Mouse (Mus musculus): Measurements from ENCODE around the gene Zfp219. TPM values are rescaled to one million over a fixed set of nuclear protein-coding genes. Genes with fewer than 3 reads are reported as not detected.
"Not testable (repeated sequence)": the region's sequence is repeated elsewhere in the genome, so short reads cannot be mapped to it uniquely, and the experiment has no call there.

Gene Zfp219
- 10 to 100 TPM in 1 of 2 experiments, 1 to 10 TPM in 1; 9.7 to 12.4 TPM for total RNA-seq (2021)
- long read RNA-seq, experiment 1, partial matches to known transcripts, result 0 of 3 reads
- long read RNA-seq, experiment 1, other reads (novel, unspliced or antisense), result 3 of 3 reads
- long read RNA-seq, experiment 2, partial matches to known transcripts, result 2 of 13 reads
- long read RNA-seq, experiment 2, other reads (novel, unspliced or antisense), result 7 of 13 reads

DNA sequence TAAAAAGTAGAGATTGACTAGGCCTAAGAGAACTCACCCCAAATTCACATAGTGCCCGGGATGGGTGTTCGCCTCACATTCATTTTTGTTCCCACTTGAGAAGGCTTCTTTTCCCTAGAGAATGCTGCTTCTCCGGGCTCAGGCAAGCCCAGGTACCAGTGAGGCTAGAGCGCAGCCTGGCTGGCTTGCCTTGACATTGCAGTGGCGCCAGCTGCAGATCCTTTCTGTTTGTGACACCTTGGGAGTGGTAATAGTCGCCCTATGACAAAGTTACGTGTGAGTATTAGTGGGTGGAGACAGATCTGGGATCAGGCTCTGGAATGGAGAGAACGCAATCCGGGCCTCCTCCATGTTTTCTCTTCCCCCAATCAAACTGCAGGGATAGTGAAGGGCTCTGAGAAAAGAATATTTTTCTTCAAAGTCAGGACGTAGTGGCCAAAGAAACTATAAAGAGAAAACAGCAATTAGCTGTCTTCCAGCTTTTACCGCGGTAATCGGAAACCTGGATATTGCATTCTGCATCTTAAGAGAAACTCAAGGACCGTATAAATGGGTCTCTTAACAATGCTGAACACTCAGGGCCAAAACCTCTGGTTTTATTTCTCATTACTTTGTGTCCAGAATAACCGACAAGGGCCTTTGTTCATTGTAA lies at the start of gene Zfp219:
Gene Zfp219, minus strand, starts transcription at position 248 of the 652 bp plus-strand sequence.
- DNase-seq, result peak; percentile 51 to 66
- intact Hi-C loops (cut with DNase I), result no loop called here

DNA sequence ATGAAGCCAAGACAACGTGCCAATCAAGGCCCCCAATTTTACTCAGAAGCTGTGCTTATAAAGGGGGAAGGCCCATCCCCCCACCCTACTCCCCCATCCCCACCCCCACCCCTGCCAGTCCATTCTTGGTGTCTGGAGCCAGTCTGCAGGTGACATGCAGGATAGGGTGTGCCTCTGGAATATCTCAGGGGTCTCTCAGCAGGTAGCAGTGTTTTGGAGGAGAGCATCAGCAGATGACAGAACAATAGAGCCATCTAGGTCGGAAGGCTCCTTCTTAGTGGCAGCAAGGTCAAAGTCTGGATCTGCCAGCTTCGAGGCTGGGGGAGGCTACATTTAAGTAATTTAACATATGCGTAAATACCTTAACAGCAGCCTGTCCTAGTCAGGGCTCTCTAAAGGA lies 45.6 kb upstream of the Zfp219 start:
- intact Hi-C loops (cut with DNase I), result no loop called here
- DNase-seq, result no peak

DNA sequence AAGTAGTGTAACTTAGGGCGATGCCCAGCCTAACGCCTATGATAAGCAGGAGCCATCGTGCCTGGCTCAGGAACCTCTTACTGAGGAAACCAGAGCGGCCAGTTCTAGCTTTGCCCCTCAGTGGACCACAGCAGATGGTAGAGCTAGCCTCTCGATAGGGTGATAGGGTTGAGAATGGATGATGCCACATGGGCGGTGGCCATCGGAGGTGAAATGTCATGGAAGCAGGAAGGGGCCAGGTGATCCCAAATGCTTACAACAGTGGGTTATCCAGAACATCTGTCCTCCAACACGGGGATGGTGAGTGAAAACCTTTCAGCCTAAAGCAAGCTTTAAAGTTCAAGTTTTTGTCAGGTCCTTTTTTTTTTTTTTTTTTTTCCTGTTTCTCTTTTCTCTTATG lies 41.3 kb upstream of the Zfp219 start:
- intact Hi-C loops (cut with DNase I), result no loop called here
- no peak for DNase-seq

DNA sequence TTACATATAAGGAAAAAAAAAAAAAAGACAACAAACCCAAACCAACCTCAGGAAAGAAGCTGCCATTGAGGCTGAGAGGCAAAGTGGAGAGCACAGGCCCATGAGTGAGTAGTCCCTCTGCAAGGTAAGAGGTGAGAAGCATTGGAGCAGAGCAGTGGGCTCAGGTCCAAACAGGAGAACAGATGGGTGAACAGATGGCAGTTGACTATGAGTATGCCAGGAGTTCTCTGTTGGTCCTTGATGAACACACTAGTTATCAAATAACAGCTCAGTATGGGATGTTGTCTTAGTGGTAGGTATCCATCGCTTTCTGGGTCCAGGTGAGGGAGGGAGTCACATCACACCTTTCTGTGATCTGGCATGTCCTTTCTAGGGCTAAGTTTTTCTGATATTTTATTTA lies 40.3 kb upstream of the Zfp219 start:
- intact Hi-C loops (cut with DNase I), result no loop called here

DNA sequence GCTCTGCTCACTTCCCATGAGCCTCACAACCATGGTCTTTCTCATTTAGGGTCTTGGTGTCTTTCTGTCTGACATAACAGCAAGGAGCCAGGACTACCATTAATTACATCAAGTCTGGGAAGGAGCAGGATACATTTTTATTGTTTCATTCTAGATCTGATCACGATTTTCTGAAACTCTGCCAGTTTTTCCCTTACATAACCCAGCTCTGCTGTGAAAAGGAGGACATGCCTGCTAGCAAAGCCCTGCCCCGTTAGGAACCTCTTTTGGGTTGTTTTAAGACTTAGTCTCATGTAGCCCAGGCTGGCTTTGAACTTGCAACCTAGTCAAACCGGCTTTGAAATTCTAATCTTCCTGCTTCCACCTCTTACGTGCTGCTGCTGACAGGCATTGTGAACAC lies 39.4 kb upstream of the Zfp219 start:
- intact Hi-C loops (cut with DNase I), result no loop called here
- no peak for DNase-seq

More for the DNA sequence above, 40.3 kb upstream of the Zfp219 start:
- DNase-seq, result no peak

DNA sequence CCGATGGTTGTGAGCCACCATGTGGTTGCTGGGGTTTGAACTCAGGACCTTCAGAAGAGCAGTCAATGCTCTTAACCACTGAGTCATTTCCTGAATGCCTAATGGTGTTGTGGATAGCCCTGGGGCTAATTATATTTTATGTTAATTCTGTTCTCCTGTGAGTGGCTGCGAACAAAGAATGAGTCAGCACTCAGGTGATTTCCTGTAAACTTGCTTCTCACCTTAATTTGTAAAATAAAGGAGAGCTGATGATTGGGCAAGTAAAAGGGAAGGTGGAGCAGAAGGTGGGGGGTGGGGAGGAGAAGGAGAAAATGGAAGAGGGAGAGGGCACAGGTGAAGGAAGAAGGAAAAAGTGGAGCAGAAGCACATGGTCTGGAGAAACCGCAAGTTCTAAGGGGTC lies 32.2 kb upstream of the Zfp219 start:
- intact Hi-C loops (cut with DNase I); DNase-seq: not testable (repeated sequence)

DNA sequence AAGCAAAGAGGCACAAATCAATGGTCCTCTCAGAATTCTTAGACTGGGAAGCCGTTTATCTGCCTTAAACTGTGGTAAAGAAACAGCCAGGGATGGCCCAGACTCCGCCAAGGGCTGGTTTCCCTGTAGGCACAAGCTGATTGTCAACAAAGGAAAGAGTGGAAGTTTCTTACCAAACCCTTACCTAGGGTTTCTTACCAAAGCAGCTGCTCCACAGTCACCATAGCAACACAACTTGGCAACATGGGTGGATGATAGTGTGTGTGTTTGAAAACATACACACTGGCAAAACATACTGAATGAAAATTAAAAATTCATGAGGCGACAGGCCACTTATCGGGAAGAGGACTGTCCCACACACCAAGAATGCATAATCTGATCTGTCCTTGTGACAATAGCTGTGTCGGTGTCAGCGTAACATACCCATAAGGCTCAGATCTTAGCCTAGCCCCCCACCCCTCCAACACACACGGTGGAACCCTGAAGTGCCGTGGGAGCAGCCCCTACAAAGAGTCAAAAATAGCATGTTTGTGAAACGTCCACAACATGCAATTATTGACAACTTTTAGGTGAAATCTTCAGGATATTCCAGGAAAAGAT lies 25.5 kb upstream of the Zfp219 start:
- no peak for DNase-seq
- intact Hi-C loops (cut with DNase I), result no loop called here

DNA sequence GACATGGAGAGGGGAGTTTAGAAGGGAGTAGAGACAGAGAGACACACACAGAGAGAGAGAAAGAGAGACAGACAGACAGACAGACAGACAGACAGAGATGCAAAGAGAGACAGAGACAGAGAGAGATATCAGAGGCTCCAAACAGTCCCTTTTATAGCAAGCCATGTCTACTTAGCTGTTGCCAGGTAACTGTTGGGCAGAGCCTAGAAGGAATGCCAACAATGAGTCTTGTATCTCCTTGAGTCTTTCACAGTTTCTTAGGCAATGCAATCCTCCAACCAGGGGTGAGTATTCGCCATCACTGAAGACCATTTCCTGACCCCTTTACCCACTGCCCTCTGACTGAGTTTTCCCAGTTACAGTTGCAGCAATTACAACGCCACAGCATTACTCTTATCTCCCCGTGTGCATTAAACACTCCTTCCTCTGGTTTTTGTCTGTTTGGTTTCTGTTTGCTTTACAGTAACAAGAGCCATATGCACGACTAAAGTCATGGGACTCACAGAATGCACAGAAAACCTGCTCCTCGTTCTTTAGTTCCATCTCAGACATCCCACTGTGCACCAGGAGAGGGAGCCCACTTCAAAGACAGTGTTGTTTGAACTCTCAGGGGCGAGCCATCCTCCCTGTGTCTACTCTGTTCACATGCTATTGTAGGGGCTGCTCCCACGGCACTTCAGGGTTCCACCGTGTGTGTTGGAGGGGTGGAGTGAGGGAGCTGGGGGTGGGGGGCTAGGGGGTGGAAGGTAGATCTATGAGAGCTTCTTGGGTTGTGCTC lies 24.6 kb upstream of the Zfp219 start:
- DNase-seq, result no peak
- intact Hi-C loops (cut with DNase I), result no loop called here

DNA sequence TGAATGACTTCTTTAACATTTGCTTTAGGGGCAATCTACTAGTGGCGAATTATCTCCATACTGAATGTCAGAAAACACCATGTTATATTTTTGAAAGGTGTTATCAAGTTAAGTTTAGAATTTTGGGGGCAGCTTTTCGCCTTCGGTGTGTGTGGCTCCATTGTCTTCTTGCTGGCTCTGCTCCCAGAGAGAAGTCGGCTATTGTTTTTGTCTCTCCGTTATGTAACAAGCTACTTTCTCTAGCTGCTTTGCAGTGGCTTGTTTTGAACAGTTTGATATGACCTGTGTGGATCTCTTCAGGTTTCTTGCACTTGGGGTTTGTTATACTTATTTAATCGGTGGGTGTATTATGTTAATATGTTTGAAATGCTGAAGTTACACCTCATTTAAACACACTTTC lies 22.9 kb upstream of the Zfp219 start:
- intact Hi-C loops (cut with DNase I), result no loop called here
- DNase-seq, result no peak

DNA sequence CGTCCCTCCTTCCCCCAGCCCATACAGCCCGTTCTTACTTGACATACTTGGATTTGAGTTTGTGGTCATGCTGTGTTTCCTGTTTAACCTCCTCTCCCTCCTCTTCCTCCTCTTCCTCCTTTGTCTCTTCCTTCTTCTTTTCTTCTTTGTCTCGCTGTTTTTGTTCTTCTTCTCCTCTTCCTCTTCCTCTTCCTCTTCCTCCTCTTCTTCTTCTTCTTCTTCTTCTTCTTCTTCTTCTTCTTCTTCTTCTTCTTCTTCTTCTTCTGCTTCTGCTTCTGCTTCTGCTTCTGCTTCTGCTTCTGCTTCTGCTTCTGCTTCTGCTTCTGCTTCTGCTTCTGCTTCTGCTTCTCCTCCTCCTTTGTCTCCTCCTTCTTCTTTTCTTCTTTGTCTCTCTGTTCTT lies 21.8 kb upstream of the Zfp219 start, which contains the start of gene Olfr221:
Gene Olfr221, minus strand, starts transcription at position 101 of the 400 bp plus-strand sequence.
- DNase-seq; intact Hi-C loops (cut with DNase I): not testable (repeated sequence)

DNA sequence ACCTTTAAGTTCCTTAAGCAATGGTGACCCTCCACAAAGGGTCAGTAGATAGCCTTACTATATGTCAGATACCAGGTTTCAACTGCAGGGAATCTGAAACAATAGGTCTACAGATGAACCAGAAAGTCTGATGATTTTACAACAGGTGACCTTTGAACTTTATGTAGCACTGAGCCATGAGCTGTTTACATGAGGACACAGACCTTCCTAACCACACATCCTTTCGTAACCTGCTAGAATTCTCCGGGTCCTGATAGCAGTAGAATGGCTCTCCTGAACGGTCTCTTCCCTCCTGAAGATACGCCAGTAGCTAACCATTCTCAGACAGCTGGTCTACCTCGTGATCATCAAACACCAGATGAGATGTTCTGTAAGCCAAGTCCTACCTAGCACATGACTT lies 18.8 kb upstream of the Zfp219 start:
- DNase-seq, result no peak

DNA sequence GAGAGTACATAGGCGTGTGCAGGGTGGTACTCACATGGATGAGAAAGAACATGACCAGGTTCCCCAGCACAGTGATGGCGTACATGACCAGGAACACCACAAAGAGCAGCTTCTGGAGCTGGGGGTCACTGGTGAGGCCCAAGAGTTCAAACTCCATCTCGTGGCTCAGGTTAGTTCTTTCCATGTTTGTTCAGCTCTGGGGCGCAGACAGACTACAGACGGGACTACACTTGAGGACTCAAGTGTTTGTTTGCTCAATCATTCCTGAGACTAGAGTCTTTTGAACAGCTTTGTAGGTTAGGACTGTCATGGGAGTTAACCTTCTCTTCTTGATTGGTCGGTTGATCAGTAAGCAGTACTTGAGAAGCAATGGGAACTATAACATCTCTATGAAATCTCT lies 15.4 kb upstream of the Zfp219 start:
- intact Hi-C loops (cut with DNase I), result no loop called here
- DNase-seq, result no peak

More for the DNA sequence above, 18.8 kb upstream of the Zfp219 start:
- intact Hi-C loops (cut with DNase I), result no loop called here

DNA sequence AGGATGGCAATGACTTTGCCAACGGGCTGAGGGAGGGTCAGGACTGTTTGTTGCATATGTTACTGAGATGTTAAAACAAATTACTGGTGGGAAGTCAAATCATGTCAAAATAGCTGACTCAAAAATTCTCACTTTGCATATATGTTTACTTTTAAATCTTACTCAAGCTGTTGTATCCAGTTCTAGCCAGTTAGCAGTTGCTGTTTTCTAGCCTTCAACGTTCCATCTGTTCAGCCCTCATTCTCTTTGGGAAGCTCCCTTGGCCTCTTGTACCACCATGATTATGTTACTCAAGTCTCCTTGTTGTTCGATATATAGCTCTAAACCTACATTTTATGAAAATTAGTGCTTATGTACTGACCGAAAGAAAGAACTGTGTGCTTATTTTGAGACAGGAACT lies 5.8 kb upstream of the Zfp219 start:
- DNase-seq, result no peak
- intact Hi-C loops (cut with DNase I), result no loop called here

DNA sequence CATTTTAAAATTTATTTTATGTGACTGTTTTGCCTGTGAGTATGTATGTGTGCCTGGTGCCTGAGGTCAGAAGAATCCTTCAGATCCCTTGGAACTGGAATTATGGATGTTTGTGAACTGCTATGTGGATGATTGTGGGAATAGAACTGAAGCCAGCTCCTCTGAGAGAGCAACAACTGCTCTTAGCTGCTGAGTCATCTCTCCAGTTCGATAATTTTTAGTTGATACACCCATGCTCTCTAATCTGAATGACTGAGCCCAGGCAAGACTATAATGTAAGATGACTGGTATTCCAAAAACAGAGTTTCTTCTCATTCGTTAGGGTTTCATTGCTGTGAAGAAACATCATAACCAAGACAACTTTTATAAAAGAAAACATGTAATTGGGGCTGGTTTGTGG lies 3.6 kb upstream of the Zfp219 start:
- no peak for DNase-seq
- intact Hi-C loops (cut with DNase I), result no loop called here

DNA sequence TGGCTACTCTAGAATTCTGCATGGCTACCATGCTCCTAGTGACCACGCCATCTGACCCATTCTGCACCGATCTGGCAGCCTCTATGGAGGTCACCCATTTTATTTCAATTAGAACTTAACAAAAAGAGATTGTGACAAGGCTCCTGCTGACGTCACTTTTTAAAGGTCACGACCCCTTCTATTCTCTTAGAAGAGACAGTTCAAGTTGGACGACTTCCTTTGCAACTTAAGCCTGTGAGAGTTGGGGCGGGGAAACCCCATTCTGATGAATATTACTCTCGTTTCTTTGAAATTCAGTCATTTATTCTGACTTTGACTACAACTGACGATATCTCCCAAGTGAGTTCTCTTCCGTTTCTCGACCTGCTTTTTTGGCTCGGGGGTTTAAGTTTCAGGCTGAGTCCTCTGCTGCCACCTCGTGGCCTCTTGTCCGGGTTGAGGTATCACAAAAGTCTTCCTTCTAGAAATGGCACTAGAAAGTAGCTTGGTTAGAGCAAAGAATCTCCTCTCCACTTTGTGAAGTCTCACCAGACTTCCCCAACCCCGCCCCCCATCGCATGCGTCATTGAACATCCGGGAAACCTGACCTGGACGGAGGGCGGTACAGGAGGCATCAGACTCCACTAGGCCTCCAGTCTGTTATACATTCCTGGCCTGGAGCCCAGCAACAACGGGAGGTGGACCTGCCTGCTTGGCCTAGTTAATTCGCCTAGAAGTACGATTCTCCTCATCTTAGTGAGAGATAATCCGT lies 2.4 kb upstream of the Zfp219 start:
- peak; percentile 82 to 84 for DNase-seq
- intact Hi-C loops (cut with DNase I), result no loop called here

DNA sequence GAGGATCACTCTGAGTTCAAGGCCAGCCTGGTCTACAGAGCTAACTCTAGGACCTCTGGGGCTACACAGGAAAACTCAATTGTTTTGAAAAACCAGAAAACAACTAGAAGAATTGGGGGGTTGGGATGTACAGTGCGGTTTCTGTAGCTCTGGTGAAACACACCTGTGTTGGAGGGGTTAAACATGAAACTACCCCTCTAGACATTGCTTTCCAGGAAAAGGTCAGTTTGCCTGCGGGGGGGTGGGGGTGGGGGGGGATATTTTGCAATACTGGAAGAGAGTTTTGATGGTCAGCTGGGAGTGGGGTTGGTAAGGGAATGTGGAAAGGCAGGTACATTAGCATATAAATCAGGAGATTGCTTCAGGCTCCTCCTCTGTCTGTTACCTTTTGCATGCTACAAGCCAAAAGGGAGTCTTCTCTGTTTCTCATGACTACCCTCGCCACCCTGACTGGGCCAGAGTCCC lies 1.7 kb upstream of the Zfp219 start:
- intact Hi-C loops (cut with DNase I), result no loop called here
- no peak for DNase-seq

DNA sequence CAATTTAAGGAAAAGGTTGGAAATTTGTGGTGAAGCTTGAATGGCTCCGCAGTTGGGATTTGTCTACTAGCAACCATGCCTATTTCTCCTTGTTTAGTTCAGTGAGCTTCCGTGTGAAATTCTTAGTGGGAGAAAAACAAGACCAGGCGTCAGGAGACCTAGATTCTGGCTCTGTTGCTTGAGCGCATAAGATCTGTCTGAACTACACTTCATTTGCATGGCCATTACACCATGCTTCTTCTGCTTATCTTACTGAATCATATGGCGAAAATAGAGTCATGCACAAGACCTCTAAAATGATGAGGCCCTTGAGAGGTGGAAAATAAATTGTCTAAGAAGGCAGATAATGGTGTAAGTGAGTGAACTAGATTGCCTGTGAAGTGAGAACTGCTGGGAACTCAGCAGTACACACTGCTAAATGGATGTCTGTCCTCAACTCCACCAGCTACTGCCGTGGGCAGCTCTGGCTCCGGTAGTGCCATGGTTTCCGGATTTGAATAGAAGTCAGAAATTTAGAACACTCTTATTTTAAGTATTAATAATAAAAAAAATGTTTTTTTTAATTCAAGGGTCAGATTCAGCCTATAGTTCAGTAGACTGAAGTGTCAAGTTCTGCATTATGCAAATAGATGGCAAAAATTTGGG lies 1.2 kb upstream of the Zfp219 start:
- no peak for DNase-seq
- intact Hi-C loops (cut with DNase I), result no loop called here

DNA sequence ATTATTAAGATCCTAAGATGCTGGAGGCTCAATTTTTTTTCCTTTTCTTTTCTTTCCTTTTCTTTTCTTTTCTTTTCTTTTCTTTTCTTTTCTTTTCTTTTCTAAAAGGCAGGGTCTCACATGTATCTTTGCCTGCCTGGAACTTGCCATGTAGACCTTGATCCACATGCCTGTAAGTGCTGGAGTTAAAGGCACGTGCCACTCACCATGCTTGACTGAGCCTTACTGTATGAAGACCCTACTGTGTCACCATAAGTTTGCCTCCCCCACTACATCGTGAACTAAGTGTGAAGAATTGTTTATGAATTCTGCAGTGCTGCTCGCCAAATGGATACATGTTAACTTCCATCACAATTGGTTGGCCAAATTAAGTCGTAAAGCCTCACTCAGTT lies 601 bp upstream of the Zfp219 start:
- intact Hi-C loops (cut with DNase I), result no loop called here
- DNase-seq, result no peak

DNA sequence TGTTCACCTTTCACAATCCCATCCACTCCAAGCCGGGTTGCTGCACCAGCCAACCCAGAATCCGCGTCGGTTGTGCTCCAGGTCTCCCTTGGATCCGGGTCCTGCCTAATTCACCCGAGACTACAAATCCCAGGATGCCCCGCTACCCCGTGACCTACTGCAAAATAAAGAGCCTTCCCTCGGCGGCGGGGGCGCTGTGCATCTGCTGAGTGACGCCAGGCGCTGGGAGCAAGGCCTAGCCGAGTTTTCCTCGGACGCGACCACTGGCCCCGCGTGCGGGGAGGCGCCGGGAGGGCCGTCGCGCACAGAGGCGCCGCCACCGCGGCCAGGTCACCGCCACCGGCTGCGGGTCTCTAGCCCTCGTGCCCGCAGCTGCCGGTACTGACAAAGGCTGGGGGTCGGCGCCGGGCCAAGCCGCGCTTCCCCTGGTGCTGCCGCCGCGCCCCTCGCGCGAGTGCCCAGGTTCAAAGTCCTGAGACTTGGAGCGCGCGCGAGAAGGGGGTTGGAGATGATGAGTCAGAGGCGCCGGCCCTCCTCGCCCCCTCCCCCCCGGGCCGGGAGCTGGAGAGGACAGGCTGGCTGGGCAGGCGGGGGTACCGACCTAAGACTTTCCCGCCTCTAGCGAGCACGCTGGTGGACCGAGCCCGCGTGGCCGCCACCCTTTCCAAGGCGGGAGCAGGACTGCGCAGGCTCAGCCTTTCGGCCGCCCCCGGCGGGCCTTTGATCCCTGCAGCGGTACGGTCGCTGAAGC lies 768 bp downstream of the Zfp219 start:
- intact Hi-C loops (cut with DNase I), result no loop called here
- peak; percentile 96 to 97 for DNase-seq
